Mouse (Mus musculus): ENCODE results near the gene Vmn2r107.

Gene Vmn2r107

GRCm38 (mm10) chr17:20344942-20345341 is at the start of gene Vmn2r107:
TSS of gene Vmn2r107 (plus strand) at chr17:20345242.
- DNase-seq (ENCODE audit: low spot score in 2 of 2) = no peak

- no peak for DNase-seq (ENCODE audit: low spot score in 2 of 2)
Observed at GRCm38 (mm10) chr17:20305790-20306189, 39.3 kb upstream of the Vmn2r107 start.

- DNase-seq (ENCODE audit: low spot score in 2 of 2) = no peak
Observed at GRCm38 (mm10) chr17:20399105-20399504, 54.1 kb downstream of the Vmn2r107 start.

GRCm38 (mm10) chr17:20413846-20414245 is 68.8 kb downstream of the Vmn2r107 start, which contains the start of gene Vmn1r224:
TSS of gene Vmn1r224 (plus strand) at chr17:20414146.
- DNase-seq (ENCODE audit: low spot score in 2 of 2) = no peak

All from frontal cortex, postnatal 25 days (tissue).